Mouse (Mus musculus) small intestine, adult 2 months (tissue): Measurements from ENCODE around the gene Abhd17a. TPM values are rescaled to one million over a fixed set of nuclear protein-coding genes. Genes with fewer than 3 reads are reported as not detected.

Experiments
- H3K27ac ChIP-seq: fragments of 200-500 bp; 2 replicates; pipeline ENCODE4 v1.5.1; 2012; ENCODE audit warnings: low read depth, low read length, control low read depth, inconsistent platforms; ENCODE audit not compliant: insufficient read depth
- H3K27me3 ChIP-seq: fragments of 200-500 bp; 2 replicates; pipeline ENCODE4 v1.6.1; 2012; ENCODE audit warnings: mild to moderate bottlenecking, moderate library complexity, low read length, inconsistent platforms; ENCODE audit not compliant: control insufficient read depth, insufficient read depth
- H3K36me3 ChIP-seq: fragments of 200-500 bp; 2 replicates; pipeline ENCODE4 v1.6.1; 2012; ENCODE audit warnings: mild to moderate bottlenecking, low read length, control low read depth, inconsistent platforms; ENCODE audit not compliant: control insufficient read depth, insufficient read depth
- H3K4me1 ChIP-seq: fragments of 200-500 bp; 2 replicates; pipeline ENCODE4 v1.6.1; 2012; ENCODE audit warnings: low read length, inconsistent platforms, mixed read lengths; ENCODE audit not compliant: control insufficient read depth, insufficient read depth, insufficient read length
- H3K4me3 ChIP-seq: fragments of 200-500 bp; 2 replicates; pipeline ENCODE4 v1.5.1; 2012; ENCODE audit warnings: low read depth, mild to moderate bottlenecking, control low read depth, inconsistent platforms, low read length, moderate library complexity
- CTCF ChIP-seq: fragments of 200-500 bp; IDR thresholded peaks from 2 replicates; pipeline ENCODE4 v1.5.1; 2012; ENCODE audit warnings: low read depth, mild to moderate bottlenecking, control low read depth, inconsistent platforms, low read length, moderate library complexity, mixed read lengths; ENCODE audit not compliant: insufficient replicate concordance, insufficient read length; ENCODE audit errors: extremely low read depth
- POLR2A ChIP-seq: fragments of 200-500 bp; IDR thresholded peaks from 2 replicates; pipeline ENCODE4 v1.6.1; 2012; ENCODE audit warnings: low read depth, mild to moderate bottlenecking, control low read depth, inconsistent platforms, low read length, moderate library complexity
- WGBS: fragments of 180-500 bp; shearing (Covaris S2); methylation state at CpG from one replicate; pipeline ENCODE4 v1.1.7; 2018; 5-methylcytosine and 5-hydroxymethylcytosine counted together
- polyA plus RNA-seq: library from polyadenylated mRNA; depleted of rRNA; stranded (reverse); fragments of >200 nt; gene quantifications from 2 replicates; pipeline ENCODE4 v1.2.3, GENCODE M21; 2012

The Abhd17a gene
- polyA plus RNA-seq, 1 experiment, result 644 TPM

DNA sequence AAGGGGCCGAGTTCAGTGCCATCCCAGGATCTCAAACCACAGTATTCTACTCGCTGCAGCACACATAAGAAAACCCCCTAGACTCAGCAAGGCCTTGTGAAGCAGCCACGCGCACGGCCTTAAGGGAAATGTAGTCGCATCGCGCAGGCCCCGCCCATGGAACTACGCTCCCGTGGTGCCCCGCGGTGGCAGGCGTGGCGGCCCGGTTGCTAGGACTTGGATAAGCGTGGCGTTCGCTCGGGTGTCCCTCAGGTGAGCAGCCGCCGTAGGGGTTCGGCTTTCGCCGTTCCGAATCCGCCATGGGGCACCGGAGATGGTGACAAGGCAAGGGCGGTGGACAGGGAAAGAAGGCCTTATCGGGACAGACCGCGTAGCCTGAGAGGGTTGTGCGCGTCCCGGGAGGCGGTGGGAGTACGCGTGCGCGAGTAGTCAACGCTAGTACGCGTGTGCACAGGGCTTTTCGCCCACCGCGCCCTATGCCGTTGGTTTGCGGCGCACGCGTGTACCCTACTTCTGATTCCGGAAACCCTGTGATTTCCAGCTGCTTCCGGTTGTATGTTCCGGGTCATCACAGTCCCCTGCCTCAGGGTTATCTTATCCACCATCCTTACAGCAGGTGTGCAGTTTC, 12.7 kb upstream of the Abhd17a start, which contains the start of the genes Scamp4 and Adat3:
Scamp4 (plus strand) TSS at position 175 of the 628 bp plus-strand sequence.
Adat3 (plus strand) TSS at position 183 of the 628 bp plus-strand sequence.
- H3K27ac ChIP-seq, result peak within 1 kb of the TSS; percentile 97
- under 1% methylated on average over 54 of the region's 54 CpGs for WGBS
- H3K4me3 ChIP-seq, result peak within 1 kb of the TSS; percentile 82
- H3K27me3 ChIP-seq, result no peaks in the 10 kb centered on the region
- peaks cover 10% of the 10 kb centered on the region for H3K36me3 ChIP-seq
- no peak for TF ChIP-seq CTCF
- TF ChIP-seq POLR2A, result peak; percentile 51; the same call in 1 of the 2 replicates
- peaks cover 37% of the 10 kb centered on the region for H3K4me1 ChIP-seq

DNA sequence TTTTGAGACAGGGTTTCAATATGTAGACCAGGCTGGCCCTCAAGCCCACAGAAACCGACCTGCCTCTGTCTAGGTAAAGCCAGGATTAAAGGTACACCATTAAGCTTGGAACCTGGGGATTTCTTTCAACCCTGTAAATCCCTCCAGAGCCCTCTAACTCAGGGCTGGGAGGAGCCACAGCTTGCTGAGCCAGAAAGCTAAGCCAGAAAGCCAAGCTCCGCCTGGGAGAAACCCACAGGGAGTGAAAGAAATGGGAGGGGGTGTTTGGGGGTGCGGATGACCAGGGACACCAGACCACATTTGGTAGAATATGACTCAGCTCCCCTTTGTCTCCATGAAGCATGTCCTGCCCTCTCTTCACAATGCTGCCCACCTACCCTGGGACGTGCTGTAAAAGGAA, 6.2 kb upstream of the Abhd17a start:
- Histone ChIP-seq H3K27me3 (no peaks in the 10 kb centered on the region), H3K27ac (no peak overlapping the region), H3K4me3 (no peak overlapping the region), H3K36me3 (no peaks in the 10 kb centered on the region), H3K4me1 (peaks cover 3% of the 10 kb centered on the region; the same call in 1 of the 2 replicates)
- TF ChIP-seq POLR2A (no peak), CTCF (no peak)
- 64% methylated on average over 4 of the region's 4 CpGs for WGBS

DNA sequence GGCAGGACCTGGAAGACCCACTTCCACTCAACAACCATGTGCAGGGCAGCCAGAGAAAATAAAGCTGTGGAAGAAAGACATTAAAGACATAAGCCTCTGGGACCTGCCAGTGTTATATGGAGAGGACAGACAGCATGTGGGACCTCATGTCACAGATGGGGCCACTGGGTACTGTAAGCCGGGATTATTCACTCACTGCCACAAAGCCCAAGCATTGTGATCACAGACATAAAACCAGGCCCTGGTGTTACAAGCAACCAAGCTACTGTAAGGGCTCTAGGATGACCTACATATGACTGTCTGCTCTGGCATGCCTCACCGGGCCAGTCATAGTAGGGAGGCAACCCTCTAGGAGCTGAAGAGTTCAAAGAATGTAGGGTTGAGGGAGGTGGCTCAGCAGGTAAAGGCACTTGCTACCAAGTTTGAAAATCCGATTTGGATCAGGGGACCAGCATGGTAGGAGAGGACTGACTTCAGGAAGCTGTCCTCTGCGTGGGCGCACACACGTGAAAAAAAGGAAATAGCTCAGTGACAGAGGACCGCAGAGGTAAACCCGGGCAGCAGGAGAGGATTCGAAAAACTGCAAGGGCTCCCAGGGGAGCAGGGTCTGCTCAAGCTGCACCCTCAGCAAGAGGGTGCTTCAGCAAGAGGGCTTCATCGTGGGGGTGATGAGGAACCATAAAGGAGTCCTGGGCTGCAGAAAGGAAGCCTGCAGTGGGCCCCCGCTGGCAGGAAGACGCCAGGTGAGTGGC, 838 bp downstream of the Abhd17a start:
- peaks cover 37% of the 10 kb centered on the region for H3K4me1 ChIP-seq
- H3K36me3 ChIP-seq, result peaks cover 17% of the 10 kb centered on the region; the same call in 1 of the 2 replicates
- peak overlapping the region; percentile 66 for H3K27ac ChIP-seq
- H3K4me3 ChIP-seq, result peak overlapping the region; percentile 98
- no peak for TF ChIP-seq POLR2A
- TF ChIP-seq CTCF, result no peak
- WGBS, result 3% methylated on average over 12 of the region's 12 CpGs
- no peaks in the 10 kb centered on the region for H3K27me3 ChIP-seq

- H3K27me3 ChIP-seq, result no peaks in the 10 kb centered on the region
- peak overlapping the region; percentile 32 for H3K27ac ChIP-seq
- H3K4me3 ChIP-seq, result no peak overlapping the region
- WGBS, result 23% methylated on average over 4 of the region's 4 CpGs
- TF ChIP-seq POLR2A (no peak), CTCF (no peak)
- H3K4me1 ChIP-seq, result peaks cover 43% of the 10 kb centered on the region
- H3K36me3 ChIP-seq, result peaks cover 25% of the 10 kb centered on the region; the same call in 1 of the 2 replicates
These were observed 2.9 kb downstream of the Abhd17a start for GRCm38 (mm10) chr10:80587305-80587657.

DNA sequence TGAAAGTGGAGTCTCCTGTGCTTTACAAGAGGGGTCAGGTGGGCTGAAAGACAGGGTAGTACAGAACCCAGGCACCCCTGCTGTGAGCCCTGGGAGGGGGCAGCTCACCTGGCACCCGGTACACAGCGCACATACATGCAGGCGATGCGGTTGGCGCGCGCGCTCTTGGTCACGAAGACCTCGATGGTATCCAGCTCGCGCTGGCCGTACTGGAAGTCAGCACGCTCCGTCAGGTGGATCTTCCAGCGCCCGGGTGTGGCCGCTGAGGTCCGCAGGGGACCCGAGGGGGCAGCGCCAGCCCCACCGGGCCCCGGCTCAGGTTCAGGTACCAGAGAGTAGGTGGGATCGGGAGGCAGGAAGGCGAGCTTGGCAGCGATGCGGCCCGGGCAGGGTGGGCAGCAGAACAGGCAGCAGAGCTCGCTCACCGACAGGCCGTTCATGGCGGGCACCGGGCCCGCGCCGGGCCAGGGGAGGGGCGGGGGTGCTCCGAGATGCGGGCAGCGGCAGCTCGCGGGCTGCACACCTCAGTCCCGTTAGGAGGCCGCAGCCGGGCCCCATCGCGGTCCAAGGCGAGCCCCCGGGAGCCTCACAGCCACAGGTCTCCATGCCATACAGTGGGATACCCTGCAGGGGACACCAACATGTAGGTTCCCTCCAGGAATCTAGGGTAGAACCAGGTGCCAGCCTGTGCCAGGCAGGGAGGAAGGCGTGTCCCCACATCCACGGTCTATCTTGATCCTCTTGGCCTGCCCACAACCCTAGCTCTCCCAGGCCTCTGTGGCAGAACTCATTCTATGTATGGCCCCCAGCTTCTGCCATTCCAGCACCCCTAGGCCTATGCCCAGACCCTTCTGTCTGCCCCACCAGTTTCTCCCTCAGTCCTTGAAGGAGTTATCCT, 3.5 kb downstream of the Abhd17a start:
- Histone ChIP-seq H3K4me3 (peak overlapping the region; percentile 23), H3K36me3 (peaks cover 25% of the 10 kb centered on the region; the same call in 1 of the 2 replicates), H3K27ac (peak overlapping the region; percentile 33), H3K27me3 (no peaks in the 10 kb centered on the region), H3K4me1 (peaks cover 43% of the 10 kb centered on the region)
- TF ChIP-seq POLR2A (no peak), CTCF (no peak)
- 88% methylated on average over 44 of the region's 51 CpGs for WGBS

- Histone ChIP-seq H3K27ac (no peak overlapping the region), H3K36me3 (peaks cover 25% of the 10 kb centered on the region; the same call in 1 of the 2 replicates), H3K4me1 (peaks cover 43% of the 10 kb centered on the region), H3K27me3 (no peaks in the 10 kb centered on the region), H3K4me3 (no peak overlapping the region)
- 90% methylated on average over 8 of the region's 8 CpGs for WGBS
- TF ChIP-seq POLR2A (no peak), CTCF (no peak)
These were observed 4.6 kb downstream of the Abhd17a start for GRCm38 (mm10) chr10:80585581-80585980.
